Mouse (Mus musculus) neural tube, embryonic 15.5 days (tissue): ENCODE data around the gene 2310011J03Rik. TPM values are rescaled to one million over a fixed set of nuclear protein-coding genes. Genes with fewer than 3 reads are reported as not detected.
A peak's percentile ranks its signal among the peaks of the same experiment; 100 is the strongest.

Source experiments
- ATAC-seq: fragments of 200-750 bp; cut with Nextera tagmentation; 2 replicates; pipeline ENCODE4 v1.8.0; 2017; ENCODE audit warnings: mild to moderate bottlenecking, moderate TSS enrichment, moderate library complexity; ENCODE audit not compliant: low FRiP score
- H3K27ac ChIP-seq: fragments of 300-500 bp; sonication (generic); replicated peaks from 2 replicates; pipeline ENCODE4 v1.5.1; 2015; ENCODE audit warnings: mild to moderate bottlenecking, inconsistent platforms
- H3K27me3 ChIP-seq: fragments of 300-500 bp; sonication (generic); replicated peaks from 2 replicates; pipeline ENCODE4 v1.6.1; 2015; ENCODE audit warnings: inconsistent platforms
- H3K36me3 ChIP-seq: fragments of 300-500 bp; sonication (generic); 2 replicates; pipeline ENCODE4 v1.6.1; 2015; ENCODE audit warnings: inconsistent platforms
- H3K4me1 ChIP-seq: fragments of 300-500 bp; sonication (generic); 2 replicates; pipeline ENCODE4 v1.6.1; 2015; ENCODE audit warnings: inconsistent platforms
- H3K4me2 ChIP-seq: fragments of 300-500 bp; sonication (generic); 2 replicates; pipeline ENCODE4 v1.6.1; 2015; ENCODE audit warnings: inconsistent platforms, mild to moderate bottlenecking, moderate library complexity
- H3K4me3 ChIP-seq: fragments of 300-500 bp; sonication (generic); replicated peaks from 2 replicates; pipeline ENCODE4 v1.5.1; 2015; ENCODE audit warnings: mild to moderate bottlenecking, inconsistent platforms
- H3K9ac ChIP-seq: fragments of 300-500 bp; sonication (generic); replicated peaks from 2 replicates; pipeline ENCODE4 v1.6.1; 2015; ENCODE audit warnings: mild to moderate bottlenecking, inconsistent platforms
- H3K9me3 ChIP-seq: fragments of 300-500 bp; sonication (generic); replicated peaks from 2 replicates; pipeline ENCODE4 v1.6.1; 2016; ENCODE audit warnings: inconsistent platforms
- WGBS: fragments of 180-500 bp; shearing (Covaris S2); methylation state at CpG from one replicate; pipeline ENCODE4 v1.1.7; 2015; ENCODE audit warnings: mixed read lengths; 5-methylcytosine and 5-hydroxymethylcytosine counted together
- polyA plus RNA-seq: library from polyadenylated mRNA; unstranded; fragments of >200 nt; fragmentation: Nextera tagmentation; extraction: Ambion mirVana; gene quantifications from 2 replicates; pipeline ENCODE4 v1.2.1, GENCODE M21; 2015

Gene 2310011J03Rik
- polyA plus RNA-seq, 1 experiment from 2014 or later, result 26.9 TPM

DNA sequence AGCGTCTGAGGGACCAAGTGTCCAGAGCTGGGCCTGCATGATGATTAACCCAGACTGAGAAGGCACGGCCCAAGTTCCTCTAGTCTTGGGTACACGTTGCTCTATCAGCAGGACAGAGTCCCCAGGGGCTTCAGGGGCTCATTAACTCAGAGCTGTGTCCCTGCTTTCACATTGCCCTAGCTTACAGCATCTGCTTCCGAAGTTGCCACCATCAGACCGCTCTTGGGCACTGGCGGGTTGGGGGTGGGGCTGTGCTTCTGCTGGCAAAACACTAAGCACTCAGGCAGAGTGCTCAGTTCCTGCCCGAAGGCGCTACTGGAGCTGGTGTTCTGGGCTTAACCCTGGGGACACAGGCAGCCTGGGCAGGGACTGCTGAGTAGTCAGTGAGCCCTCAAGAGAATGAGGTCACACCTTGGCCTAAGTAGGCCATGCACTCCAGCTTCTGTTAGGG lies 38.4 kb downstream of the 2310011J03Rik start:
- Histone ChIP-seq H3K9ac (0 out of 2 replicates have a peak overlapping the region, but pooled peaks have one; percentile 6), H3K4me1 (peaks cover 9% of the 10 kb centered on the region), H3K36me3 (peaks cover 93% of the 10 kb centered on the region), H3K27me3 (no peaks in the 10 kb centered on the region), H3K27ac (0 out of 2 replicates have a peak overlapping the region, but pooled peaks have one; percentile 37), H3K4me2 (no peak overlapping the region), H3K9me3 (no peaks in the 10 kb centered on the region), H3K4me3 (no peak overlapping the region)
- ATAC-seq, result no peak; the same call in 1 of the 2 replicates
- WGBS, result 51% methylated on average over 8 of the region's 8 CpGs

DNA sequence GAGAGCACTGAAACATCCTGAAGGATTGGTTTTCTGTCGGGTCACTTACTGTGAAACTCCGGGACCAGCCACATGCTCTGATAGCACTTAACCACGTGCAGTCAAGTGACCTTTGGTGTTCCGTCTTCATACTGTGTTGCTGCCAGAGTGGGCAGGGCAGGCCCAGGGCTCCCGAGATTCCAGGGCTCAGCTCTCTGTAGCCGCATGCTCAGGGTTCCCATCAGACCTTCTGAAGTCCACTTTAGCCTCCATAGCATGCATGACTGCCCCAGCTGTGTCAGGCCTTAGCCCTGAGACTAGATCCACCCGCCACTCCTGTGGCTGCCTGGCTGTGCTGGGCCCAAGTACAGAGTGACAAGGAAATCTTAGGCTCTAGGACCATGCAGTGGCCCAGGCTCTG lies 39.0 kb downstream of the 2310011J03Rik start:
- Histone ChIP-seq H3K36me3 (peaks cover 93% of the 10 kb centered on the region), H3K27me3 (no peaks in the 10 kb centered on the region), H3K9ac (no peak overlapping the region), H3K4me1 (peaks cover 9% of the 10 kb centered on the region), H3K9me3 (no peaks in the 10 kb centered on the region), H3K4me3 (no peak overlapping the region), H3K4me2 (no peak overlapping the region), H3K27ac (0 out of 2 replicates have a peak overlapping the region, but pooled peaks have one; percentile 37)
- no peak for ATAC-seq
- 87% methylated on average over 7 of the region's 7 CpGs for WGBS

GRCm38 (mm10) chr10:80279273-80279672 lies 41.1 kb downstream of the 2310011J03Rik start:
- Histone ChIP-seq H3K36me3 (peaks cover 88% of the 10 kb centered on the region), H3K4me3 (no peak overlapping the region), H3K4me2 (no peak overlapping the region), H3K27me3 (no peaks in the 10 kb centered on the region), H3K9me3 (no peaks in the 10 kb centered on the region), H3K9ac (no peak overlapping the region), H3K27ac (no peak overlapping the region), H3K4me1 (peaks cover 9% of the 10 kb centered on the region)
- WGBS, result 96% methylated on average over 12 of the region's 12 CpGs
- ATAC-seq, result no peak

DNA sequence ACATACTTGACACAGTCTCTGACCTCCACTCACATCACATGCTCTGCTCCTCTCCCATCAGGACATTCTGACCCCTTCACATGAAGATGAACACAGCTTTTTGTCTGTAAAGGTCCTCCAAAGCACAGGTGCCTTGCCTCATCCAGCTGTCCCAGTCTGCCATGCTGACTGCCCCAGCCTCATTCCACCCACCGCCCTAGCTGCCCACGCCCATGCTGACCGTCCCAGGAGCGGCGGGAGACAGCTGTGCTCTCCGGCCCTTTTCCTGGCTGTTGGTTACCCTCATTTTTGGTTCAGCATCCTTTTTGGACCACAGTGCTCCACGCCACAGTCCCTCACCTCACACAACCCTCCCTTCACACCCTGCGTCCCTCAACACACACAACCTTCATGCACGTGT lies 41.9 kb downstream of the 2310011J03Rik start:
- H3K9me3 ChIP-seq, result no peaks in the 10 kb centered on the region
- H3K36me3 ChIP-seq, result peaks cover 79% of the 10 kb centered on the region
- no peak overlapping the region for H3K9ac ChIP-seq
- H3K4me3 ChIP-seq, result no peak overlapping the region
- ATAC-seq, result no peak
- H3K27ac ChIP-seq, result no peak overlapping the region
- H3K27me3 ChIP-seq, result no peaks in the 10 kb centered on the region
- WGBS, result 96% methylated on average over 9 of the region's 9 CpGs
- no peak overlapping the region for H3K4me2 ChIP-seq
- H3K4me1 ChIP-seq, result peaks cover 16% of the 10 kb centered on the region

- 86% methylated on average over 5 of the region's 5 CpGs for WGBS
- H3K4me1 ChIP-seq, result peaks cover 17% of the 10 kb centered on the region
- H3K4me2 ChIP-seq, result no peak overlapping the region
- H3K27ac ChIP-seq, result no peak overlapping the region
- H3K4me3 ChIP-seq, result no peak overlapping the region
- no peaks in the 10 kb centered on the region for H3K9me3 ChIP-seq
- no peak for ATAC-seq
- no peaks in the 10 kb centered on the region for H3K27me3 ChIP-seq
- H3K36me3 ChIP-seq, result peaks cover 65% of the 10 kb centered on the region
- no peak overlapping the region for H3K9ac ChIP-seq
Observed at GRCm38 (mm10) chr10:80276238-80276637, 44.1 kb downstream of the 2310011J03Rik start.

GRCm38 (mm10) chr10:80273847-80274246 lies 46.5 kb downstream of the 2310011J03Rik start:
- WGBS, result 89% methylated on average over 3 of the region's 3 CpGs
- Histone ChIP-seq H3K27ac (no peak overlapping the region), H3K9ac (no peak overlapping the region), H3K27me3 (no peaks in the 10 kb centered on the region), H3K4me2 (no peak overlapping the region), H3K9me3 (no peaks in the 10 kb centered on the region), H3K4me3 (no peak overlapping the region), H3K36me3 (peaks cover 43% of the 10 kb centered on the region), H3K4me1 (peaks cover 39% of the 10 kb centered on the region)
- no peak for ATAC-seq

DNA sequence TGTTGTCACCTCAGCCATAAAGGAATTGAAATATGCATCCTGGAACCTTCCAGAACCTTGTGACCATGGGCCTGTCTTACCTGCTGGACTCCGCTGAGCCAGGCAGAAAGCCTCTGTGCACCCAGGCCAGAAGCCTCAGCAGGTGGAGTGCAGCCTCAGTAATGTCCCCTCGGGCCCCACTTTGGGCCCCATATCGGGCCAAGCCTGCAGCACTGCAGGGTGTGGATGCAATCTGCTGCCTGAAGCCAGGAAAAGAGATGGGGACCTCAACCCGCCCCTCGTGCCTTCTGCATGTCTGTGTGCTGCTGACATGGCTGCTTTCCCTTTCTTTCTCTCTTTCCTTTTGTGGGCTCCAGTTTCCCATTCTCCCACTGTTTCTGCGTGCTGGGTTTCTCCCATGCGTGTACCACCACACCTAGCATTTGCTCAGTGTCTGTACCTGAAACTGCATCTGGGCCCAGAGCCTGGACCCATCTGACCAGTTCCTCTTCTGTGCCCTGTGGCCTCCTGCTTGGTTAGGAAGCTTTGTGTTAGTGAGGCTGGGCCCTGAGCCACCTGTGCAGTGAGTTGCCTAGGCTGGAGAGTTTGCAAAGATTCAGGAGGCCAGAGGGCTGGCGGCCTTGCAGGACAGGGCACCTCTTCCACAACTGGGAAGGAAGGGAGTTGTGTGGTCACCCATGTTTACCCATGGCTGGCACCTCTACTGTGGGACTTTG lies 48.3 kb downstream of the 2310011J03Rik start:
- H3K4me2 ChIP-seq, result no peak overlapping the region
- H3K4me1 ChIP-seq, result peaks cover 58% of the 10 kb centered on the region
- WGBS, result 89% methylated on average over 8 of the region's 8 CpGs
- H3K27me3 ChIP-seq, result no peaks in the 10 kb centered on the region
- no peak for ATAC-seq
- no peak overlapping the region for H3K27ac ChIP-seq
- H3K36me3 ChIP-seq, result peaks cover 24% of the 10 kb centered on the region
- no peaks in the 10 kb centered on the region for H3K9me3 ChIP-seq
- no peak overlapping the region; the same call in 1 of the 2 replicates for H3K9ac ChIP-seq
- no peak overlapping the region for H3K4me3 ChIP-seq

DNA sequence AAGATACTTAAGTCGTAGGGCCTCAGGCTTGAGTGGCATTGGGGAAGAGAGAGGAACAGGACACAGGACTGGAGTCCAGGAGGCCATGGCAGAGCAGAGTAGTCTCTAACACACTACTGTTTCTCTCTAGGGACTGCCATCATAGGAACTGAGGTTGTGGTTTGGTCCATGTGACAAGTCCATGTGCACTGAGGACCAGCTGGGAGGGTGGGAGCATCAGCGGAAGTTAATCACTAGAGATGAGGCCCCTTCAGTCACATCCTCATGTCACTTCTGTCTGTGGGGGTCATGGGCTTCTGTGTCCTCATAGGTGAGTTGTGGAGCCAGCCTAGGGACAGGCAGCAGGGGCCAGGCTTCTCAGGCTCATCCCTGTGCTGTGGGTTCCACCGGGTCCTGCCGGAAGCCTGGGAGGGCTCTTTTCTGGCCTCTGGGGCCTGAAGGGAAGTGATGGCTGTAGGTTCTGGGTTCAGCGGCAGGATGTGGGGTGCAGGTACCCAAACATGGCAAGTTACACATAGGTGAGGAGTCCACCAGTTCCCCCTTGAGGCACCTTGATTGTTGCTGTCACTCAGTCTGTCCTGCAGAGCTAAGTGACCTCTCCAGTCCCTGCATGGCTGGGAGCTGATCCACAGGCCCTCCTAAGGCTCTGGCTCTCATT lies 49.0 kb downstream of the 2310011J03Rik start:
- H3K4me1 ChIP-seq, result peaks cover 65% of the 10 kb centered on the region
- no peak overlapping the region for H3K27ac ChIP-seq
- no peak overlapping the region for H3K4me3 ChIP-seq
- H3K9ac ChIP-seq, result no peak overlapping the region
- ATAC-seq, result no peak
- H3K36me3 ChIP-seq, result peaks cover 18% of the 10 kb centered on the region
- WGBS, result 89% methylated on average over 5 of the region's 5 CpGs
- no peak overlapping the region for H3K4me2 ChIP-seq
- no peaks in the 10 kb centered on the region for H3K27me3 ChIP-seq
- no peaks in the 10 kb centered on the region for H3K9me3 ChIP-seq

- peaks cover 70% of the 10 kb centered on the region for H3K4me1 ChIP-seq
- H3K9ac ChIP-seq, result 0 out of 2 replicates have a peak overlapping the region, but pooled peaks have one; percentile 26
- 73% methylated on average over 6 of the region's 6 CpGs for whole genome bisulfite sequencing
Observed at GRCm38 (mm10) chr10:80270734-80271181, 49.6 kb downstream of the 2310011J03Rik start.

DNA sequence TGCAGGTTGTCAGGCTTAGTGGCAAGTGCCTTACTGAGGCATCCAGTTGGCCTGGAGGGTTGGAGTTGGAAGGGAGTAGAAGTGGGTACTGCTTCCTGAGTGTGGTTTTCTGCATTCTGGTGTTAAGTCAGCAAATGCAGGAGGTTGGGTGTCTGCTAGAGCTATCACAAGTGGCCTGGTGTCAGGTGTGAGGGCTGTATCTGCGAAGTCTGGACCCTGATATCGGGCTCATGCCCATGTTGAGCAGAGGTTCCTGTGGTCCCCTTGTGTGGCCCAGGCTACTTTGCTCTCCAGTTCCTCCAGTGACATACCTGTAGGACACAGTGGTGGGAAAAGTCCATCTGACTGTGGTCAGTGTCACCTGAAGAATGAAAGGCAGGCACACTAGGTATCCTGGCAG lies 50.2 kb downstream of the 2310011J03Rik start:
- 93% methylated on average over 2 of the region's 2 CpGs for WGBS

More at GRCm38 (mm10) chr10:80270734-80271181, 49.6 kb downstream of the 2310011J03Rik start:
- Histone ChIP-seq H3K27ac (no peak overlapping the region), H3K4me2 (no peak overlapping the region; the same call in 1 of the 2 replicates), H3K4me3 (no peak overlapping the region), H3K27me3 (no peaks in the 10 kb centered on the region), H3K36me3 (peaks cover 13% of the 10 kb centered on the region), H3K9me3 (no peaks in the 10 kb centered on the region)
- no peak for ATAC-seq

More for the DNA sequence above, 50.2 kb downstream of the 2310011J03Rik start:
- Histone ChIP-seq H3K27ac (no peak overlapping the region), H3K4me3 (no peak overlapping the region), H3K27me3 (no peaks in the 10 kb centered on the region), H3K4me1 (peaks cover 74% of the 10 kb centered on the region), H3K9ac (peak overlapping the region; percentile 26; the same call in 1 of the 2 replicates), H3K9me3 (no peaks in the 10 kb centered on the region), H3K4me2 (no peak overlapping the region; the same call in 1 of the 2 replicates), H3K36me3 (peaks cover 9% of the 10 kb centered on the region)
- ATAC-seq, result no peak
